Mouse (Mus musculus): Measurements from ENCODE around the gene Tmppe. TPM values are rescaled to one million over a fixed set of nuclear protein-coding genes. Genes with fewer than 3 reads are reported as not detected.
A peak's percentile ranks its signal among the peaks of the same experiment; 100 is the strongest.

Gene Tmppe
- polyA plus RNA-seq, 1 experiment from 2014 or later: 11.3 TPM

DNA sequence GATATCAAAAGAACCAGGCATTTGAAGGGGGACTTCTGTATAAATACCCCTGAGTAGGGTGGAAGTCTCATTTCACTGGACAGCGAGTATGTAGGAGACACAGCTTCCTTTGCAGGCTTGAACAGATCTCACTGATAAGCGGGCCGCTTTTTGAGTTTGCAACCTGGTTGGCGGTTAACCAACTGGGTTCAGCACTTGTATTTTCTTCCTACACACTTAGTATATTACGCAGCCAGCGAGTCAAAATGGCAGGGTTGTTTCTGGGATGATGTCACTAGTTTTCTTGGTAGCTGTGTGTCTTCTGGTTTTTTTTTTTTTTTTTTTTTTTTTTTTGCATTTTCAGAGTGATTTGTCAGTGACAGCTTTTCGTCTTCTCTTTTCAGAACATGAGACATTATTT, 20.9 kb downstream of the Tmppe start:
- no peak overlapping the region for H3K4me3 ChIP-seq (replicated peaks; ENCODE audit: low read length)
- WGBS: 91% methylated on average over 7 of the region's 7 CpGs

DNA sequence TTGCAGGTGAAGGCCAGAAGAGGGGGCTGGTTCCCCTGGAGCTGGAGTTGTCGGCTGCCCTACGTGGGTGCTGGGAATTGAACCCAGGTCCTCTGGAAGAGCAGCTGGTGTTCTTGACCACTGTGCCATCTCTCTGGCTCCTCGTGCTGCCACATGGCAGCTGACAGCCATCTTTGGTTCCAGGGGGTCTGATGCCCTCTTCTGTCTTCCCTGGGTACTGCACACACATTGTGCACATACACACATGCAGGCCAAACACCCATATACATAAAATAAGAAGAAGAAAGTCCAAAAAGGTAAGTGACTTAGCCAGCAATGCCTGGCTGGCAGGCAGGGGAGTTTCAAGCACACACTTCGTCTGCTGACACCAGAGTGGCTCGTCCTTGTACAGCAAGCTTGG, 24.7 kb downstream of the Tmppe start:
- H3K4me3 ChIP-seq (replicated peaks; ENCODE audit: low read length): no peak overlapping the region
- H3K27me3 ChIP-seq (ENCODE audit: control insufficient read depth, insufficient read depth, low read length): no peaks in the 10 kb centered on the region
- WGBS: 92% methylated on average over 5 of the region's 5 CpGs
- no peak overlapping the region for H3K27ac ChIP-seq (ENCODE audit: low read length)
- H3K4me2 ChIP-seq (ENCODE audit: low read depth, low read length): no peak overlapping the region
- H3K9me3 ChIP-seq (replicated peaks; ENCODE audit: control insufficient read depth, low read length): peaks cover 5% of the 10 kb centered on the region
- H3K4me1 ChIP-seq (ENCODE audit: control insufficient read depth, insufficient read depth, low read length): no peaks in the 10 kb centered on the region
- ATAC-seq (ENCODE audit: insufficient read depth, low FRiP score): no peak
- peaks cover 12% of the 10 kb centered on the region for H3K36me3 ChIP-seq (ENCODE audit: control insufficient read depth, insufficient read depth, low read length)
- no peak overlapping the region for H3K9ac ChIP-seq (ENCODE audit: low read length)

More for the DNA sequence above, 20.9 kb downstream of the Tmppe start:
- Histone ChIP-seq H3K27me3 (ENCODE audit: control insufficient read depth, insufficient read depth, low read length) (no peaks in the 10 kb centered on the region), H3K9ac (ENCODE audit: low read length) (no peak overlapping the region), H3K36me3 (ENCODE audit: control insufficient read depth, insufficient read depth, low read length) (peaks cover 12% of the 10 kb centered on the region), H3K4me2 (ENCODE audit: low read depth, low read length) (no peak overlapping the region), H3K27ac (ENCODE audit: low read length) (no peak overlapping the region), H3K9me3 (replicated peaks; ENCODE audit: control insufficient read depth, low read length) (peaks cover 5% of the 10 kb centered on the region), H3K4me1 (ENCODE audit: control insufficient read depth, insufficient read depth, low read length) (no peaks in the 10 kb centered on the region)
- ATAC-seq (ENCODE audit: insufficient read depth, low FRiP score): no peak

DNA sequence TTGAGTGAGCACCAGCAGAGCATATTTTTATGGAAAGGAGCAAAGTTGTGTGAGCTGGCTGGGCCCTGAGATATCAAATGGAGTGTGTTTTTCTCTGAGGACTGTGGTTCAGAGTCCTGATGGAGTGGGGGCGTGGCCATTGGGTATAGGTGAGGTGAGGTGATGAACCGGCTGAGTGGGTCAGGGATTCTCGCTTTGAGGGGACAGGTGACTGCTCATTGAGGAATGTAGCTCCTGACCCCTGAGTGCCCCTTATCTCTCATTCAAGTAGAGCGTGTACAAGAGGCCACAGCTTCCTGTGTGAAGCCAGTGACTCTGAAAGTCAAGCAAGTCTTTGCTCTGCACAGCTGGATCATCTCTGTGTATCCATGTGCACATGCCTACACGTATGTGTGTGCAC, 25.3 kb downstream of the Tmppe start:
- ATAC-seq (ENCODE audit: insufficient read depth, low FRiP score): no peak
- peaks cover 5% of the 10 kb centered on the region for H3K9me3 ChIP-seq (replicated peaks; ENCODE audit: control insufficient read depth, low read length)

DNA sequence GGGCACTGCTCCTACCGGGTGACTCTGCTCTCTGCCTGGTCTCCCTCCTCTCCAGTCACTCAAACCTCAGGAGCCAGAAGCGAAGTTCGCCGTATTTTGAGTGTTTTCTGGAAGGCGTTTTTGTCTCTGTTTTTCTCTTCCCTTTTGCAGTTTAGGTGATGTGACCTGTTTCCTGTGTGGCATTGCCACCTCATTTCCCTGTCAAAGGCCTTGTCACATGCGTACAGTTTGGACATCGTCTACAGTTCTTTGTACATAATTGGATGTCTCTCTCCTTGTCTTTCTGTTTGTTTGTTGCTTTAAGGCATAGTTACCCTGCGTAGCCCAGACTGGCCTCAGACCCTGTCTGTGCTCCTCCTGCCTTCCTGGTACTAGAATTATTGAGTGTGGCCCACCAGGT, 26.5 kb downstream of the Tmppe start:
- H3K4me2 ChIP-seq (ENCODE audit: low read depth, low read length): no peak overlapping the region
- no peak overlapping the region for H3K9ac ChIP-seq (ENCODE audit: low read length)
- 90% methylated on average over 8 of the region's 8 CpGs for WGBS
- H3K9me3 ChIP-seq (replicated peaks; ENCODE audit: control insufficient read depth, low read length): peaks cover 5% of the 10 kb centered on the region
- H3K27me3 ChIP-seq (ENCODE audit: control insufficient read depth, insufficient read depth, low read length): no peaks in the 10 kb centered on the region
- no peak overlapping the region for H3K4me3 ChIP-seq (replicated peaks; ENCODE audit: low read length)
- H3K36me3 ChIP-seq (ENCODE audit: control insufficient read depth, insufficient read depth, low read length): peaks cover 12% of the 10 kb centered on the region
- H3K4me1 ChIP-seq (ENCODE audit: control insufficient read depth, insufficient read depth, low read length): no peaks in the 10 kb centered on the region
- no peak for ATAC-seq (ENCODE audit: insufficient read depth, low FRiP score)
- no peak overlapping the region for H3K27ac ChIP-seq (ENCODE audit: low read length)

More for the DNA sequence above, 25.3 kb downstream of the Tmppe start:
- peaks cover 12% of the 10 kb centered on the region for H3K36me3 ChIP-seq (ENCODE audit: control insufficient read depth, insufficient read depth, low read length)
- no peak overlapping the region for H3K4me2 ChIP-seq (ENCODE audit: low read depth, low read length)
- no peak overlapping the region for H3K9ac ChIP-seq (ENCODE audit: low read length)
- 77% methylated on average over 5 of the region's 5 CpGs for WGBS
- H3K27me3 ChIP-seq (ENCODE audit: control insufficient read depth, insufficient read depth, low read length): no peaks in the 10 kb centered on the region
- H3K4me3 ChIP-seq (replicated peaks; ENCODE audit: low read length): no peak overlapping the region
- H3K4me1 ChIP-seq (ENCODE audit: control insufficient read depth, insufficient read depth, low read length): no peaks in the 10 kb centered on the region
- H3K27ac ChIP-seq (ENCODE audit: low read length): no peak overlapping the region

GRCm38 (mm10) chr9:114428103-114428834, 27.4 kb downstream of the Tmppe start:
- no peak overlapping the region for H3K4me2 ChIP-seq (ENCODE audit: low read depth, low read length)
- no peak overlapping the region for H3K27ac ChIP-seq (ENCODE audit: low read length)
- H3K27me3 ChIP-seq (ENCODE audit: control insufficient read depth, insufficient read depth, low read length): no peaks in the 10 kb centered on the region
- H3K9me3 ChIP-seq (replicated peaks; ENCODE audit: control insufficient read depth, low read length): peaks cover 5% of the 10 kb centered on the region
- ATAC-seq (ENCODE audit: insufficient read depth, low FRiP score): no peak
- 79% methylated on average over 12 of the region's 12 CpGs for WGBS
- no peaks in the 10 kb centered on the region for H3K4me1 ChIP-seq (ENCODE audit: control insufficient read depth, insufficient read depth, low read length)
- no peak overlapping the region for H3K4me3 ChIP-seq (replicated peaks; ENCODE audit: low read length)
- H3K36me3 ChIP-seq (ENCODE audit: control insufficient read depth, insufficient read depth, low read length): peaks cover 12% of the 10 kb centered on the region
- no peak overlapping the region for H3K9ac ChIP-seq (ENCODE audit: low read length)

- Histone ChIP-seq H3K4me3 (replicated peaks; ENCODE audit: low read length) (no peak overlapping the region), H3K36me3 (ENCODE audit: control insufficient read depth, insufficient read depth, low read length) (no peaks in the 10 kb centered on the region), H3K4me1 (ENCODE audit: control insufficient read depth, insufficient read depth, low read length) (no peaks in the 10 kb centered on the region), H3K27ac (ENCODE audit: low read length) (no peak overlapping the region), H3K9me3 (replicated peaks; ENCODE audit: control insufficient read depth, low read length) (no peaks in the 10 kb centered on the region), H3K27me3 (ENCODE audit: control insufficient read depth, insufficient read depth, low read length) (no peaks in the 10 kb centered on the region), H3K9ac (ENCODE audit: low read length) (no peak overlapping the region), H3K4me2 (ENCODE audit: low read depth, low read length) (no peak overlapping the region)
- no peak for ATAC-seq (ENCODE audit: insufficient read depth, low FRiP score)
- WGBS: 77% methylated on average over 2 of the region's 2 CpGs
These were observed 34.8 kb downstream of the Tmppe start for GRCm38 (mm10) chr9:114435668-114436067.

GRCm38 (mm10) chr9:114440548-114440947, 39.6 kb downstream of the Tmppe start:
- Histone ChIP-seq H3K27me3 (ENCODE audit: control insufficient read depth, insufficient read depth, low read length) (no peaks in the 10 kb centered on the region), H3K4me2 (ENCODE audit: low read depth, low read length) (no peak overlapping the region), H3K4me1 (ENCODE audit: control insufficient read depth, insufficient read depth, low read length) (no peaks in the 10 kb centered on the region), H3K9ac (ENCODE audit: low read length) (0 out of 2 replicates have a peak overlapping the region, but pooled peaks have one; percentile 9), H3K4me3 (replicated peaks; ENCODE audit: low read length) (no peak overlapping the region), H3K27ac (ENCODE audit: low read length) (peak overlapping the region; percentile 28; the same call in 1 of the 2 replicates), H3K36me3 (ENCODE audit: control insufficient read depth, insufficient read depth, low read length) (no peaks in the 10 kb centered on the region), H3K9me3 (replicated peaks; ENCODE audit: control insufficient read depth, low read length) (no peaks in the 10 kb centered on the region)
- 79% methylated on average over 10 of the region's 10 CpGs for WGBS
- 0 out of 2 replicates have a peak, but pooled peaks have one; percentile 30 for ATAC-seq (ENCODE audit: insufficient read depth, low FRiP score)

GRCm38 (mm10) chr9:114442225-114442624, 41.3 kb downstream of the Tmppe start:
- no peaks in the 10 kb centered on the region for H3K9me3 ChIP-seq (replicated peaks; ENCODE audit: control insufficient read depth, low read length)
- no peaks in the 10 kb centered on the region for H3K4me1 ChIP-seq (ENCODE audit: control insufficient read depth, insufficient read depth, low read length)
- H3K36me3 ChIP-seq (ENCODE audit: control insufficient read depth, insufficient read depth, low read length): no peaks in the 10 kb centered on the region
- H3K9ac ChIP-seq (ENCODE audit: low read length): no peak overlapping the region
- no peak overlapping the region for H3K27ac ChIP-seq (ENCODE audit: low read length)
- H3K4me2 ChIP-seq (ENCODE audit: low read depth, low read length): no peak overlapping the region
- no peaks in the 10 kb centered on the region for H3K27me3 ChIP-seq (ENCODE audit: control insufficient read depth, insufficient read depth, low read length)
- ATAC-seq (ENCODE audit: insufficient read depth, low FRiP score): no peak
- no peak overlapping the region for H3K4me3 ChIP-seq (replicated peaks; ENCODE audit: low read length)
- WGBS: 92% methylated on average over 9 of the region's 9 CpGs

GRCm38 (mm10) chr9:114442893-114443292, 42.0 kb downstream of the Tmppe start:
- H3K9ac ChIP-seq (ENCODE audit: low read length): no peak overlapping the region
- ATAC-seq (ENCODE audit: insufficient read depth, low FRiP score): no peak
- H3K4me2 ChIP-seq (ENCODE audit: low read depth, low read length): no peak overlapping the region
- no peaks in the 10 kb centered on the region for H3K9me3 ChIP-seq (replicated peaks; ENCODE audit: control insufficient read depth, low read length)
- H3K27ac ChIP-seq (ENCODE audit: low read length): no peak overlapping the region
- no peak overlapping the region for H3K4me3 ChIP-seq (replicated peaks; ENCODE audit: low read length)
- no peaks in the 10 kb centered on the region for H3K36me3 ChIP-seq (ENCODE audit: control insufficient read depth, insufficient read depth, low read length)
- WGBS: 84% methylated on average over 9 of the region's 9 CpGs
- H3K4me1 ChIP-seq (ENCODE audit: control insufficient read depth, insufficient read depth, low read length): no peaks in the 10 kb centered on the region
- no peaks in the 10 kb centered on the region for H3K27me3 ChIP-seq (ENCODE audit: control insufficient read depth, insufficient read depth, low read length)
